Mouse (Mus musculus): ENCODE measurements around the gene Lhx9. TPM values are rescaled to one million over a fixed set of nuclear protein-coding genes. Genes with fewer than 3 reads are reported as not detected.

The Lhx9 gene
- polyA plus RNA-seq, 1 experiment from 2014 or later: 0.87 TPM

- H3K36me3 ChIP-seq (ENCODE audit: control insufficient read depth, insufficient read depth, low read length): no peaks in the 10 kb centered on the region
- no peak overlapping the region for H3K9ac ChIP-seq (ENCODE audit: low read length)
- no peak overlapping the region for H3K27ac ChIP-seq (ENCODE audit: low read length)
- H3K4me3 ChIP-seq (replicated peaks; ENCODE audit: low read length): no peak overlapping the region
- H3K27me3 ChIP-seq (ENCODE audit: control insufficient read depth, insufficient read depth, low read length): no peaks in the 10 kb centered on the region
- H3K4me2 ChIP-seq (ENCODE audit: low read depth, low read length): no peak overlapping the region
- ATAC-seq (ENCODE audit: insufficient read depth, low FRiP score): no peak
- 89% methylated on average over 1 of the region's 1 CpGs for WGBS
- H3K4me1 ChIP-seq (ENCODE audit: control insufficient read depth, insufficient read depth, low read length): no peaks in the 10 kb centered on the region
- H3K9me3 ChIP-seq (replicated peaks; ENCODE audit: control insufficient read depth, low read length): no peaks in the 10 kb centered on the region
Measured at GRCm38 (mm10) chr1:138822985-138823322, 25.4 kb downstream of the Lhx9 start.

- no peak overlapping the region for H3K4me2 ChIP-seq (ENCODE audit: low read depth, low read length)
- H3K36me3 ChIP-seq (ENCODE audit: control insufficient read depth, insufficient read depth, low read length): no peaks in the 10 kb centered on the region
- ATAC-seq (ENCODE audit: insufficient read depth, low FRiP score): no peak
- H3K4me3 ChIP-seq (replicated peaks; ENCODE audit: low read length): no peak overlapping the region
- H3K27ac ChIP-seq (ENCODE audit: low read length): no peak overlapping the region
- no peaks in the 10 kb centered on the region for H3K4me1 ChIP-seq (ENCODE audit: control insufficient read depth, insufficient read depth, low read length)
- WGBS: 86% methylated on average over 7 of the region's 7 CpGs
- H3K9ac ChIP-seq (ENCODE audit: low read length): no peak overlapping the region
- H3K9me3 ChIP-seq (replicated peaks; ENCODE audit: control insufficient read depth, low read length): no peaks in the 10 kb centered on the region
- no peaks in the 10 kb centered on the region for H3K27me3 ChIP-seq (ENCODE audit: control insufficient read depth, insufficient read depth, low read length)
Measured at GRCm38 (mm10) chr1:138822255-138822984, 26.0 kb downstream of the Lhx9 start.

- Histone ChIP-seq H3K27ac (ENCODE audit: low read length) (no peak overlapping the region), H3K9ac (ENCODE audit: low read length) (no peak overlapping the region), H3K4me1 (ENCODE audit: control insufficient read depth, insufficient read depth, low read length) (no peaks in the 10 kb centered on the region), H3K27me3 (ENCODE audit: control insufficient read depth, insufficient read depth, low read length) (no peaks in the 10 kb centered on the region), H3K4me2 (ENCODE audit: low read depth, low read length) (no peak overlapping the region), H3K4me3 (replicated peaks; ENCODE audit: low read length) (no peak overlapping the region), H3K36me3 (ENCODE audit: control insufficient read depth, insufficient read depth, low read length) (no peaks in the 10 kb centered on the region), H3K9me3 (replicated peaks; ENCODE audit: control insufficient read depth, low read length) (no peaks in the 10 kb centered on the region)
- no peak for ATAC-seq (ENCODE audit: insufficient read depth, low FRiP score)
- 29% methylated on average over 3 of the region's 3 CpGs for WGBS
Measured at GRCm38 (mm10) chr1:138801732-138802131, 46.6 kb downstream of the Lhx9 start.

- Histone ChIP-seq H3K36me3 (ENCODE audit: control insufficient read depth, insufficient read depth, low read length) (no peaks in the 10 kb centered on the region), H3K27me3 (ENCODE audit: control insufficient read depth, insufficient read depth, low read length) (no peaks in the 10 kb centered on the region), H3K9me3 (replicated peaks; ENCODE audit: control insufficient read depth, low read length) (no peaks in the 10 kb centered on the region), H3K4me2 (ENCODE audit: low read depth, low read length) (no peak overlapping the region), H3K27ac (ENCODE audit: low read length) (no peak overlapping the region), H3K9ac (ENCODE audit: low read length) (no peak overlapping the region), H3K4me1 (ENCODE audit: control insufficient read depth, insufficient read depth, low read length) (no peaks in the 10 kb centered on the region), H3K4me3 (replicated peaks; ENCODE audit: low read length) (no peak overlapping the region)
- no peak for ATAC-seq (ENCODE audit: insufficient read depth, low FRiP score)
- 53% methylated on average over 3 of the region's 3 CpGs for WGBS
Measured at GRCm38 (mm10) chr1:138801296-138801695, 47.1 kb downstream of the Lhx9 start.

GRCm38 (mm10) chr1:138799692-138800314, 48.6 kb downstream of the Lhx9 start:
- Histone ChIP-seq H3K9me3 (replicated peaks; ENCODE audit: control insufficient read depth, low read length) (no peaks in the 10 kb centered on the region), H3K9ac (ENCODE audit: low read length) (no peak overlapping the region), H3K27me3 (ENCODE audit: control insufficient read depth, insufficient read depth, low read length) (no peaks in the 10 kb centered on the region), H3K27ac (ENCODE audit: low read length) (no peak overlapping the region), H3K36me3 (ENCODE audit: control insufficient read depth, insufficient read depth, low read length) (no peaks in the 10 kb centered on the region), H3K4me1 (ENCODE audit: control insufficient read depth, insufficient read depth, low read length) (no peaks in the 10 kb centered on the region), H3K4me3 (replicated peaks; ENCODE audit: low read length) (no peak overlapping the region), H3K4me2 (ENCODE audit: low read depth, low read length) (no peak overlapping the region)
- no peak for ATAC-seq (ENCODE audit: insufficient read depth, low FRiP score)

GRCm38 (mm10) chr1:138798110-138798509, 50.3 kb downstream of the Lhx9 start:
- Histone ChIP-seq H3K9ac (ENCODE audit: low read length) (no peak overlapping the region), H3K27ac (ENCODE audit: low read length) (no peak overlapping the region), H3K4me3 (replicated peaks; ENCODE audit: low read length) (no peak overlapping the region), H3K4me2 (ENCODE audit: low read depth, low read length) (no peak overlapping the region), H3K36me3 (ENCODE audit: control insufficient read depth, insufficient read depth, low read length) (no peaks in the 10 kb centered on the region), H3K9me3 (replicated peaks; ENCODE audit: control insufficient read depth, low read length) (no peaks in the 10 kb centered on the region), H3K27me3 (ENCODE audit: control insufficient read depth, insufficient read depth, low read length) (no peaks in the 10 kb centered on the region), H3K4me1 (ENCODE audit: control insufficient read depth, insufficient read depth, low read length) (no peaks in the 10 kb centered on the region)
- ATAC-seq (ENCODE audit: insufficient read depth, low FRiP score): no peak
- WGBS: 80% methylated on average over 5 of the region's 5 CpGs

GRCm38 (mm10) chr1:138785856-138786255, 62.5 kb downstream of the Lhx9 start:
- H3K4me1 ChIP-seq (ENCODE audit: control insufficient read depth, insufficient read depth, low read length): no peaks in the 10 kb centered on the region
- H3K9me3 ChIP-seq (replicated peaks; ENCODE audit: control insufficient read depth, low read length): no peaks in the 10 kb centered on the region
- no peak for ATAC-seq (ENCODE audit: insufficient read depth, low FRiP score)
- H3K36me3 ChIP-seq (ENCODE audit: control insufficient read depth, insufficient read depth, low read length): no peaks in the 10 kb centered on the region
- no peaks in the 10 kb centered on the region for H3K27me3 ChIP-seq (ENCODE audit: control insufficient read depth, insufficient read depth, low read length)
- H3K9ac ChIP-seq (ENCODE audit: low read length): no peak overlapping the region
- no peak overlapping the region for H3K27ac ChIP-seq (ENCODE audit: low read length)
- no peak overlapping the region for H3K4me3 ChIP-seq (replicated peaks; ENCODE audit: low read length)
- 80% methylated on average over 10 of the region's 10 CpGs for WGBS
- no peak overlapping the region for H3K4me2 ChIP-seq (ENCODE audit: low read depth, low read length)

- H3K9me3 ChIP-seq (replicated peaks; ENCODE audit: control insufficient read depth, low read length): no peaks in the 10 kb centered on the region
- H3K4me2 ChIP-seq (ENCODE audit: low read depth, low read length): no peak overlapping the region
- H3K4me1 ChIP-seq (ENCODE audit: control insufficient read depth, insufficient read depth, low read length): no peaks in the 10 kb centered on the region
- WGBS: 78% methylated on average over 5 of the region's 5 CpGs
- H3K27me3 ChIP-seq (ENCODE audit: control insufficient read depth, insufficient read depth, low read length): no peaks in the 10 kb centered on the region
- H3K4me3 ChIP-seq (replicated peaks; ENCODE audit: low read length): no peak overlapping the region
- ATAC-seq (ENCODE audit: insufficient read depth, low FRiP score): no peak
- H3K9ac ChIP-seq (ENCODE audit: low read length): no peak overlapping the region
- H3K27ac ChIP-seq (ENCODE audit: low read length): no peak overlapping the region
- H3K36me3 ChIP-seq (ENCODE audit: control insufficient read depth, insufficient read depth, low read length): no peaks in the 10 kb centered on the region
Measured at GRCm38 (mm10) chr1:138784019-138784418, 64.4 kb downstream of the Lhx9 start.
